Mouse (Mus musculus) gastrocnemius, adult 2 months (tissue): ENCODE results near the gene Tex9. TPM values are rescaled to one million over a fixed set of nuclear protein-coding genes. Genes with fewer than 3 reads are reported as not detected.
"Not testable (repeated sequence)": the region's sequence is repeated elsewhere in the genome, so short reads cannot be mapped to it uniquely, and the experiment has no call there.

Experiments
- DNase-seq: peaks from one replicate; pipeline ENCODE4 v3.0.0; 2022
- H3K27ac ChIP-seq: fragments of 200-600 bp; 2 replicates; pipeline ENCODE4 v1.8.1; 2022; ENCODE audit warnings: mild to moderate bottlenecking
- H3K4me3 ChIP-seq: fragments of 200-600 bp; 2 replicates; pipeline ENCODE4 v1.8.1; 2022; ENCODE audit warnings: mild to moderate bottlenecking, moderate library complexity
- CTCF ChIP-seq: fragments of 200-600 bp; IDR thresholded peaks from 2 replicates; pipeline ENCODE4 v1.8.1; 2022; ENCODE audit warnings: antibody characterized with exemption, mild to moderate bottlenecking, moderate library complexity
- intact Hi-C: fragments of 180-260 bp; cut with DNase I; formaldehyde crosslinking; loops from one replicate; pipeline ENCODE4 v1.15.1; 2025
- microRNA-seq: library from miRNA; unstranded; fragments of <30 nt; microRNA quantifications from one replicate; pipeline ENCODE4 v1.2.0, GENCODE M21; 2021
- total RNA-seq, 2 experiments: library from RNA; stranded (reverse); gene quantifications; 2 replicates each; pipeline ENCODE4 v1.2.3; 2021

Gene Tex9
- total RNA-seq, 2 experiments from 2014 or later = 1.8 TPM

DNA sequence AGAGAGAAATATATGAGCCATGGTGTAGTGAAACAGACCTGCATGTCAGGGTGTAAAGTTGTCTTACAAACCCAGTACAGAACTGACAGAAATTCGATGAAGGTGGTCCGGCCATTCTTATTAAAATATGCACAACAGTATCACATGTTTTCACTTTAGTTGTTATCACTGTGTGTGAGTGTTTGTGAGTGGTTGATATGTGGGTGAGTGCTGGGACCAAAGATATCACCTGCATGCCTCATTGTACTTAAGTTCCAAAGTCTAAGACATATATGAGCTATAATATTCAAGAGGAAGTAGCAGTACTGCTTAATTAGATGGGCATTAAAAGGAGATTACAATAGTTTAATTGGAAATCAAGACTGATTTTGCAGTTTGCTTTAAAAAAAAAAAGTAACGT, 71.5 kb downstream of the Tex9 start:
- intact Hi-C loops = no loop called here
- DNase-seq = no peak
- no peak overlapping the region for H3K4me3 ChIP-seq
- no peak overlapping the region for H3K27ac ChIP-seq
- TF ChIP-seq CTCF = no peak

DNA sequence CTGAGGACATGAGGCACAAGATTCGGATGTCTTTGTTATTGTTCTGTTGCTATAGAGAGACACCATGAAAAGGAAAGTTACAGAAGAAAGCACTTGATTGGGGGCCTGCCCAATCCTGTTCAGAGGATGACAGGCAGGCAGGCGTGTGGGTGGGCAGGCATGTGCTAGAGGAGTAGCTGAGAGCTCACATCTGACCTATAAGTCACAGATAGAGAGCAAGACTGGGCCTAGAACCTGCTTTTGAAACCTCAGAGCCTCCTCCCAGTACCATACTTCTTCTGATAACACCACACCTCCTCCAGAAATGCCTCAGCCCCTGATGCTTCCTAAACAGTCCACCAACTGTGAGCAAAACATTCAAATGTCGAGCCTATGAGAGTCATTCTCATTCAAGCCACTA, 73.6 kb downstream of the Tex9 start:
- no peak overlapping the region for H3K27ac ChIP-seq
- TF ChIP-seq CTCF = no peak
- no peak overlapping the region for H3K4me3 ChIP-seq
- intact Hi-C loops = no loop called here
- DNase-seq = no peak

DNA sequence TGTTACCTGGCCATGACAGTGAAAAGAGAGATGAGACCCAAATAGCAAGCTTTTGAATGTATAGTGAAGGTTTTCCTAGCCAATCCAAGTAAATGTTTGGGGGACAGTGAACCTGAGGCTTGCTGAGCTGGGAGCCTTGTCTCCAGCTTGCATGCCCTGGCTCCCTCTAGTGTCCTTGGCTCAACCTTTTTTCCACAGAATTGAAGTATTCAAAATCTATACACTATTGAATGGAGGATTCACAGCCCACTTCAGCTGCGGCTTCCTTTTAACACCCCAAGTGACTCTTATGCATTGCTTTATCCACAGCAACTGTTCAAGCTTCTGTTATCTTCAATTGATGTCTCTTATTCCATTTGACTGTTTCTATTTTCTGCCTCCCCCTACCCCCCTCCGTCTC, 80.3 kb downstream of the Tex9 start:
- Histone ChIP-seq H3K27ac (no peak overlapping the region), H3K4me3 (no peak overlapping the region)
- intact Hi-C loops = no loop called here
- TF ChIP-seq CTCF = no peak
- DNase-seq = no peak

GRCm38 (mm10) chr9:72409381-72410225, 82.4 kb downstream of the Tex9 start:
- Histone ChIP-seq H3K4me3 (no peak overlapping the region), H3K27ac (no peak overlapping the region)
- no peak for DNase-seq
- no peak for TF ChIP-seq CTCF
- intact Hi-C loops = loop anchor here (5.0 kb wide), 3 partner anchors 147 to 762 kb away; no protein-coding TSS in a partner anchor

GRCm38 (mm10) chr9:72408131-72408586, 83.9 kb downstream of the Tex9 start:
- peak; percentile 97 for TF ChIP-seq CTCF
- Histone ChIP-seq H3K4me3 (peak overlapping the region; percentile 73), H3K27ac (peak overlapping the region; percentile 16; the same call in 1 of the 2 replicates)
- peak; percentile 82 for DNase-seq
- intact Hi-C loops = loop anchor here (5.0 kb wide), 3 partner anchors 146 to 761 kb away; no protein-coding TSS in a partner anchor

DNA sequence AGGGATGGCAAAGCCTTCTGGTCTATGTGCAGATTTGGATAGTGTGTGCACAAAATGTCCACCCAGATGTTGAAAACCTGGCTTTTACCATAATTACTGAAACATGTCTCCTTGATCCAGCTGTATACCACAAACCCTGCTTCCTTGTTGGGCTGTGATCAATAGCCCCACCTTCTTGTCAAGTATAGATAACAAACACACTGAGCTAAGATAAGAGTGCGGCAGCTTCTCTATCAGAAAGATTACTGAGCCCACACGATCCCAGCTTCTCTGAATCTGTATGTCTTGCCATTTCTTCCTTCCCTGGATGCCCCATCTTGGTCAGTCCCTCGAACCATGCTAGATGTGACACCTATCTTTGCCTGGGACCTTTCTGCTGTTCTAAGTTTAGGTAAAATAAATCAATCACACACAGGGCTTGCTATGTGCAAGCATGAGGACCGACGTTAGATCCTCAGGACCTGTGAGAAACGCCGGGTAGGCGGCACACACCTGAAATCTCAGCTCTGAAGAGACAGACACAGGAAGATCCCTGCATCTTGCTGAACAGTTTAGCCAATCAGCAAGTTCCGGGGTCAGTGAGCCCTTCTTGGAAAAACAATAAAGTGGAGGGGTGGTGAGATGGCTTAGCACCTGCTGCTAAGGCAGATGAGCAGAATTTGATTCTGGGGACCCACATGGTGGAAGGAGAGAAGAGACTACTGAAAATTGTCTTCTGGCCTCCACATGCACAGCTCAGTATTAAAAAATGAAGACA, 86.0 kb downstream of the Tex9 start:
- intact Hi-C loops = loop anchor here (5.0 kb wide), 3 partner anchors 144 to 759 kb away; no protein-coding TSS in a partner anchor
- Histone ChIP-seq H3K4me3 (no peak overlapping the region), H3K27ac (no peak overlapping the region)
- no peak for TF ChIP-seq CTCF
- DNase-seq = no peak

GRCm38 (mm10) chr9:72404934-72405333, 87.1 kb downstream of the Tex9 start:
- intact Hi-C loops = loop anchor here (5.0 kb wide), 3 partner anchors 143 to 758 kb away; no protein-coding TSS in a partner anchor
- no peak for DNase-seq
- Histone ChIP-seq H3K27ac (no peak overlapping the region), H3K4me3 (no peak overlapping the region)
- TF ChIP-seq CTCF = no peak

- no peak overlapping the region for H3K27ac ChIP-seq
- no peak for TF ChIP-seq CTCF
- no peak for DNase-seq
- H3K4me3 ChIP-seq = no peak overlapping the region
- intact Hi-C loops = no loop called here
These were observed 87.6 kb downstream of the Tex9 start for GRCm38 (mm10) chr9:72404446-72404845.

- no peak overlapping the region for H3K27ac ChIP-seq
- no peak overlapping the region for H3K4me3 ChIP-seq
- no peak for DNase-seq
- intact Hi-C loops = no loop called here
- no peak for TF ChIP-seq CTCF
These were observed 88.6 kb downstream of the Tex9 start for GRCm38 (mm10) chr9:72403421-72403820.

- H3K4me3 ChIP-seq, intact Hi-C loops, DNase-seq, H3K27ac ChIP-seq: not testable (repeated sequence)
These were observed 90.2 kb downstream of the Tex9 start for GRCm38 (mm10) chr9:72401769-72402168.

Small RNAs within 50 kb of the gene (microRNA-seq; reads per million reads assigned to microRNA genes)
- not detected for gene Gm28010

Other genes with a start within 250 kb of the Tex9 start
- gene Zfp280d, start 217.4 kb downstream of the Tex9 start, total RNA-seq = 10 to 100 TPM; 18.3 to 19.5 TPM
- gene Mns1, start 54.2 kb downstream of the Tex9 start, total RNA-seq = under 1 TPM; 0.08 TPM
- 10 to 100 TPM; 18.9 to 19.2 TPM for gene Rfx7, start 40.0 kb upstream of the Tex9 start, total RNA-seq
- 100 to 1,000 TPM; 273 to 325 TPM for gene Nedd4, start 170.1 kb upstream of the Tex9 start, total RNA-seq